Mouse (Mus musculus) heart, adult 8-10 months (tissue): ENCODE results near the gene Ptprt. TPM values are rescaled to one million over a fixed set of nuclear protein-coding genes. Genes with fewer than 3 reads are reported as not detected.
A peak's percentile ranks its signal among the peaks of the same experiment; 100 is the strongest.
"Not testable (repeated sequence)": the region's sequence is repeated elsewhere in the genome, so short reads cannot be mapped to it uniquely, and the experiment has no call there.

Experiments used
- DNase-seq: peaks from one replicate; pipeline ENCODE4 v3.0.0; 2022; ENCODE audit warnings: low spot score
- total RNA-seq, 4 experiments: library from RNA; stranded (reverse); gene quantifications; 2 replicates each; pipeline ENCODE4 v1.2.4; 2022

Gene Ptprt
- total RNA-seq, 4 experiments from 2014 or later: 0.03 to 0.12 (median 0.07) TPM

DNA sequence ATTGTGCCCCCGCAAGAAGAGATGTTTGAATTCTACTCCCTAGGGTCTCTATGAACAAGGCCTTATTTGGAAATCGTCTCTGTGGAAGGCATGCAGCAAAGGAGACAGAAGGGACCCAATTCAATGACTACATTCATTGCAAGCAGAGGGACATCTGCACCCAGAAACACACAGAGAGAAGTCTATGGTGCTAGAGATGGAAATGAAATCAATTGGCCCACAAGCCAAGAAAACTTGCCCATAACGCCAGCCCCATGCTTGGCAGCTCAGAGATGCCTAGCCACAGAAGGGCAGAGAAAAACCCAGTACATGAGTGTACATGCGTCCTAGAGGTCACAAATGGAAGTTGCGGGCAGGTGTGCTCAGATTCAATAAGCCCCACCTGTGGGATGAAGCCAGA, 443.1 kb downstream of the Ptprt start:
- no peak for DNase-seq

DNA sequence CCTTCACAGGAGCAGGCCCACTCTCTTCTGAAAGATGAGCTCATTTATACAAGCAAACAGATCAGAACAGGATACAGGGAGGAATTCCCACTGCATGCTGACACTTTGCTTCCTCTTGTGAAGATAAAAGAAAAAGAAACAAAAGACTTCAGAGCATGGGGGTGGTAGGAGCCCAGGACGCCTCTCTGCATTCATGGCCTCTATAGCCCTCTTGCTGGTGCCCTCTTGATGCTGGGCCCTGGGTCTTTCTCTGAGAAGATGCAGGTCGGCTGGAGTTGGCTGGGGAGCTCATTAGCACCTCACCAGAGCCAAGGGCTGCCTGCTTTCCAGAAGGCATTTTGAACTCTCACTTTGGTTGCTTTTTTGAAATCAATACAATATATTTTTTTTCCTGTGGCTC, 448.6 kb downstream of the Ptprt start:
- no peak for DNase-seq

GRCm38 (mm10) chr2:162210564-162210963, 450.4 kb downstream of the Ptprt start:
- DNase-seq: no peak

GRCm38 (mm10) chr2:162197316-162197715, 463.6 kb downstream of the Ptprt start:
- DNase-seq: no peak

GRCm38 (mm10) chr2:162182621-162183475, 478.1 kb downstream of the Ptprt start:
- no peak for DNase-seq

GRCm38 (mm10) chr2:162181826-162182225, 479.1 kb downstream of the Ptprt start:
- DNase-seq: no peak

DNA sequence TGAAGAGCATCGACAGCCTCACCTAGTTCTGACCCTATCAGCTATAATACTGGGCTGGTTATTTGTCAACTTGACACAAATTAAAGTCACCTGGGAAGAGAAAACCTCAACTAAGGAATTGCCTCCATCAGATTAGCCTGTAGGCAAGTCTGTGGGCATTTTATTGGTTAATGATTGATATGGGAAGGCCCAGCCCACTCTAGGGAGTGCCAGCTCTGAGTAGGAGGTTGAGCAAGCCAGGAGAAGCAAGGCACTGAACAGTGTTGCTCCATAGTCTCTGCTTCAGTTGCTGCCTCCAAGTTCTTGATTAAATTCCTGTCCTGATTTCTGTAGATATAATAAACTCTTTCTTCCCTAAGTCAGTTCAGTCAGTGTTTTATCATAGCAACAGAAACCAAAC, 488.4 kb downstream of the Ptprt start:
- no peak for DNase-seq

GRCm38 (mm10) chr2:162141845-162142411, 519.0 kb downstream of the Ptprt start:
- no peak for DNase-seq

DNA sequence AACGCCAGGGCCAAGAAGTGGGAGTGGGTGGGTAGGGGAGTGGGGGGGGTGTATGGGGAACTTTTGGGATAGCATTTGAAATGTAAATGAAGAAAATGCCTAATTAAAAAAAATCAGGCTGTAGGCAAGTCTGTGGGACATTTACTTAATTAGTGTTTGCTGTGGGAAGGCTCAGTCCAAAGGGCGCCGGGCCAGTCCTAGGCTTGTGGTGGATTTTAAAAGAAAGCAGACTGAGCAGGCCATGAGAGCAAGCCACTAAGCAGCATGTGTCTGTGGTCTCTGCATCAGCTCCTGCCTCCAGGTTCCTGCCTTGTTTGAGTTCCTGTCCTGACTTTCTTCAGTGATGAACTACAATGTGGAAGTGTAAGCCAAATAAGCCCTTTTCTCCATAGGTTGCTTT, 524.8 kb downstream of the Ptprt start:
- DNase-seq: not testable (repeated sequence)

DNA sequence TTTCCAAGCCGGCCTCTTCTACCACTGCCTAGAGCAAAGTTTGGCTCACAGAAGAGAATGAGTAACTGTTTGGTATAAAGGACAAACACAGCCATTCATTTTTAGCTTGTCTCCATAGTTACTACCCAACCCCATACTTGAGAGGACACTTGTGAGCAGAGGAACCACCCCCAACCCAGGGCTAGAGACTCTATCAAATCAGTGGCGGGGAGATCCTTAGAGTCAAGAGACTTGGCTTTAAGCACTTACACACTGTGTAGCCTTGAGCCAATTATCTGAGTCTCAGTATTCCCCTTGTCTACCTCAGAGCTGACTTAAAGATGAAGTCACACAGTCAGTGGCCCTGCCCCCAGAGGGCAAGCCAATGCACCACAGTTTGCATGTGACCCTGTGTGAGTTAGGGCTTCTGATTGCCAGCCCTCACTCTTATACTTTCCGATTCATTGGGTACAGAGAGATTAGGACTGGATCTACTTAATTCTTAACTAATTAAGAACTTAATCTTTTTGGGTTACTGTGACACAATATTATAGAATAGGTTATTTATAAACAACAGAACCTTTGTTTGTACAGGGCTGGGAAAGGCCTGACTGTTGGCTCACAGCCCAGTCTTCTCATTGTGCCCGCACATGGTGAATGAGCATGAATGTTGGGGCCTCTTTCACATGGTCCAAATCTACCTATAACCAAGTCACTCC, 529.2 kb downstream of the Ptprt start:
- DNase-seq: peak; percentile 4

DNA sequence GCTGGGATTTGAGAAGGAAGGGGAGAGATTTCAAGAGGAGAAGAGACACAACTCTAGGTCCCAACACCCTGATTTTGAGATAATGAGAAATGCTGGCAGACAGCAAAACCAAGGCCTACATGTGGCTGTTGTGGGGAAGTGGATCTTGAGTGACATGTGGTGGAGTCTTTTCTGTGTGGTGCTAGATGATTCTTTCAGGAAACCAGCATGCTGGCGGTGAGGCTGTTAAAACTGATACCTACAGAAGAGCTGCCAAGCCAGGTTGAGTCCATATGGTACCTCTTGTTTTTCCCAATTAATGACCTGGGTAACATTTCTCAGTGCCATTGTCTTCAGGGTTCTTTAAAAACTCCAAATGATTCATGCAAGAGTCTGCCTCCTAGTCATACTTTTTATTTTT, 531.1 kb downstream of the Ptprt start:
- DNase-seq: no peak

DNA sequence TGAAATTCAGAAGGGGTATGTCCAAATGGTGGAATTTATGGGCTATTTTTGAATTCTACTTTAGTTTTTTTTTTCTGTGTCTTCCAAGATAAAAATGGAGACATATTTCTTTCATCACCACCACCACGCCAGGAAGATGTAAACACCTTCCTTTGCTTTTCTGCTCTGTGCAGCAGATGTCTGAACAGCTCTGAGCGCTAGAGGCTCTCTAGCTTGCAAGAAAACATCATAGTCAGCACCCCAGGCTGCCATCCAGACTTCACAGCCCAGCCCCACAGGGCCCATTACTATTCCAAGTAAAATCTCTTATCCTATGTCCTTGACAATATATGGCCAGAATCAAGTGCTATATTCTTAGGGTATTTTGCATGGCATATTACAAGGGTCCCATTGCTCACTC, 542.9 kb downstream of the Ptprt start:
- DNase-seq: no peak

GRCm38 (mm10) chr2:162082391-162082790, 578.6 kb downstream of the Ptprt start:
- no peak for DNase-seq

- DNase-seq: no peak
These were observed 580.1 kb downstream of the Ptprt start for GRCm38 (mm10) chr2:162080717-162081398.

DNA sequence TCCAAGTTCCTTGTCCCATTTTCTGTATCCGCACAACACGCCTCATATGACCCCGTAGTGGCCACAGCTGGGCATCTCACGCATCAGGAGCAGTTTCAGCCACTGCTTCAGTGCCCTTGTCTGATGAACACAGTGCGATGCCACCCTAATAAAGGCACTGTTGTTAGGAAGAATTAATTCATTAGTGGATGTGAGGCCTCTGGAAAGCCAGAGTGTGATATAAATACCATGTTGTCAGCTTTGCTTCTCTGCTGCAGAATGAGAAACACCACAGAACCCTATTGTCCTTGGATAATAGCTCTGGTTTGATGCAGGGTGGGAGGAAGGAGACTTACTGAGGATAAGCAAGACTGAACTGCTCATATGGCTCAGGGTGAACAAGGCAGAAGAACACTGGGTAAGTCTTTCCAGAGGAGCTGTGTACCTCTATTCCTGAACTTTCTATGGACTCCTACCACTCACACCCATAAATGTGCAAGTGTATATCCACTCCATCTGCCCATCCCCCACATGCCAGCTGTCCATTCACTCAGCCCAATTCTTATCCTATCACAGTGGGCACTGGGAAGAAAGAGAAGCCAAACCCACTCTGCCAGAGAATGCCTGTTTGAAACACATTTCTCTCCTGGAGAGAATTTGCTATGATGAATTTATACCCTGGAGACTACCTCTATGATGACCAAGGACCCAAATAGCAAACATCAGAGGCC, 582.2 kb downstream of the Ptprt start:
- DNase-seq: no peak

- no peak for DNase-seq
These were observed 608.1 kb downstream of the Ptprt start for GRCm38 (mm10) chr2:162052816-162053215.

DNA sequence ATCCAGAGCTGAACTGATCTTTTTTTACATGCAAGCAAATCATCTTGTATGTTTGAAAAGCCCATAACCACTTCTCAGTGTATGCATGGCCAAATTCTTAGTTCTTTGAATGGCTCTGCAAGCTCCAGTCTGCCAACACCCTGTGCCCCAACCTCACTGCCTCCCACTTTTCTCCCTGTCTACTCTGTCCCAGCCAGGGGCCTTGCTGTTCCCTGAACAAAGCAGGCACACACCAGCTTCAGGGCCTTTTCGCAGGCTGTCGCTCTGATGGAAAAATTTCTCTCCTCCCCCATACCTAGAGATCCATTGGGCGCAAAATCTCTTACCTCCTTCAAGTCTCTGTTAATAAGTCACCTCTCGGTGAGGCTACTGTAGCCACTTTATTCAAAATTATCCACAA, 610.7 kb downstream of the Ptprt start:
- DNase-seq: no peak

GRCm38 (mm10) chr2:162035615-162036014, 625.3 kb downstream of the Ptprt start:
- DNase-seq: no peak

DNA sequence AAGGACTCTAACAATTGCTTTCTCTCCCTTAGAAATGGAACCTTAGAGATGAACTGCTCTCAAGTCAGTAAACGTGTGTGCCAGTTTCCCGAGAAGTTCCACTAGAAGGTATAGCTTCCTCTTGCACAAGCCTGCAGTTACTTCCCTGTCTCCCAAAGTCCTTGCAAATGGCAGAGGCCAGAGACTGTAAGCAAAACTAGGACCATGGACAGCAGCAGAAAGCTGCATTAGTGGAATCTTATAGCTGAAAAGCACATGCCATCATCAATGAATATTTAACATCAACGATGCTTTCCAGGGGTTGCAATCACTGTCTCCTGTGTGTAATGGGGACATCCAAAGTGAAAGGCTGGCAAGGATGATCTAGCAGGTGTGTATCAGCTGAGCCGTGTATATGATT, 629.3 kb downstream of the Ptprt start:
- DNase-seq: no peak

- no peak for DNase-seq
These were observed 659.9 kb downstream of the Ptprt start for GRCm38 (mm10) chr2:162001016-162001415.

DNA sequence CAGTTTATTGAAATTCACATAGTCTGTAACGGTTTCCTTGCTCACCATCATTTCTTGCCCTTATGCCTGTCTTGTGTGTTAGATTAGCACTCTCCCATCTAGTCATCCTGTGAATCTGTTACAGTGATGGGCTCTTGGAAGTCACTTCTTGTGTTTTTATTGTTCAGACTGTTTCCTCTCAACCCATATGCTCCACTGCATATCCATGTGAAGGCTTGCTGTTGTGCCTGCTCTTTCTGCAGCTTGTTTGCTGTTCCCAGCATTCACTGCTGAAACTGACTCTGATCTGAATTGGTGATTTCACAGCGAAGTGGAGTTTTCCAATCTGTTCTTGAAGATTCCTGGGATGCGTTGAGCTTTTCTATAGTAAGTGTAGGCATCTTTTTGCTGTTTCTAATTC, 678.6 kb downstream of the Ptprt start:
- no peak for DNase-seq
